Mouse (Mus musculus) stomach, embryonic 16.5 days (tissue): ENCODE measurements at regions not wholly inside any gene's neighbourhood (a gene's known extent, or its start where the extent isn't known, plus 50 kb on each side); places are given as distances from the start of the nearest gene placed in this dataset.

Experiments used
- ATAC-seq: fragments of 200-750 bp; cut with Nextera tagmentation; 2 replicates; pipeline ENCODE4 v1.8.0; 2017; ENCODE audit warnings: moderate number of reproducible peaks, moderate TSS enrichment; ENCODE audit not compliant: insufficient read depth, low FRiP score
- H3K27ac ChIP-seq: fragments of 300-500 bp; sonication (generic); 2 replicates; pipeline ENCODE4 v1.5.1; 2014; ENCODE audit warnings: low read length
- H3K27me3 ChIP-seq: fragments of 300-500 bp; sonication (generic); 2 replicates; pipeline ENCODE4 v1.6.1; 2014; ENCODE audit warnings: low read length, control low read depth, mixed read lengths; ENCODE audit not compliant: control insufficient read depth, insufficient read depth
- H3K36me3 ChIP-seq: fragments of 300-500 bp; sonication (generic); 2 replicates; pipeline ENCODE4 v1.6.1; 2014; ENCODE audit warnings: low read length; ENCODE audit not compliant: control insufficient read depth, insufficient read depth
- H3K4me1 ChIP-seq: fragments of 300-500 bp; sonication (generic); 2 replicates; pipeline ENCODE4 v1.6.1; 2014; ENCODE audit warnings: low read length, control low read depth, mixed read lengths; ENCODE audit not compliant: control insufficient read depth, insufficient read depth
- H3K4me2 ChIP-seq: fragments of 300-500 bp; sonication (generic); 2 replicates; pipeline ENCODE4 v1.6.1; 2014; ENCODE audit warnings: low read depth, low read length, mixed read lengths
- H3K4me3 ChIP-seq: fragments of 300-500 bp; sonication (generic); replicated peaks from 2 replicates; pipeline ENCODE4 v1.5.1; 2014; ENCODE audit warnings: mild to moderate bottlenecking, low read length
- H3K9ac ChIP-seq: fragments of 300-500 bp; sonication (generic); 2 replicates; pipeline ENCODE4 v1.6.1; 2014; ENCODE audit warnings: low read length
- H3K9me3 ChIP-seq: fragments of 300-500 bp; sonication (generic); replicated peaks from 2 replicates; pipeline ENCODE4 v1.6.1; 2016; ENCODE audit warnings: low read length, control low read depth; ENCODE audit not compliant: control insufficient read depth
- WGBS: fragments of 180-500 bp; shearing (Covaris S2); extraction: QIAGEN DNeasy Blood & Tissue Kit; methylation state at CpG from one replicate; pipeline ENCODE4 v1.1.7; 2014; 5-methylcytosine and 5-hydroxymethylcytosine counted together

DNA sequence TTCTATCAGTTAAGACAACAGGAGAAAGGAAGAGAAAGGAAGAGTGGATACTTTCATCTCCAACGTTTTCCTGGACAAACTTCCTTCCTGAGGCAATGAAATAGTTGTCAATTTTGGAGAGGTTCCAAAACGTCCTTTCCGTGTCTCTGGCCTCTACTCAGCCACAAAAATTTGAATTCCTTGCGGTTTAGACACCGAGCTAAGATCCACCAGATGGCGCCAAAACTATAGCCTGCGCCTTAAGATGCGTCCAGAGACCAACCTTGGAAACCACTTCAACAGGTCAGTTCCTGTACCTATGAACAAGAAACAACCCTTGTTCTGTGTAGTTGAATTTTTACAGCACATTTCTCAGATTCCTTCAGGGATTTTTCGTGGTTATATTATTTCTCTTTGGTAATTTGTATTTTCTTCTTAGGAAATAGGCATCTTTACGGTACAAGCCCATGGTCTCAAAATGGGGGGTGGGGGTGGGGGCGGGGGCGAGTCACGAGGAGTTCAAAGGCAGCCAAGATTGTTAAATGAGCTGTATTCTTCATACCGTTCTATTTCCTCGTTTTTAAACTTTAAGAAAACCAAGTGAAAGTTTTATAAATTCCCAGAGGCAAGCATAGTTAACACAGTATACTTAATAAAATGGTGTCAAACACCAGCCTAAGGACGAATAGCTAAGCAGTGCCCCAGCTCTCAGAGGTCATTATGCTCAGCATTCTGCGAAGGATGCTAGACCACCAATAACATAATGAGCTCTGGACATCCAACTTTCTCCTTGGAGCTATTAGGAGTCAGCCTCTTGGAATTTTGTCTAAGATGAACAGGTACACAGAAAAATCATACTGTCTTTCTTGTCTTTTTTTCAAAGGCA lies 96.2 kb upstream of the Cacna2d1 start:
- H3K27me3 ChIP-seq, result no peaks in the 10 kb centered on the region
- no peak overlapping the region for H3K4me2 ChIP-seq
- no peaks in the 10 kb centered on the region for H3K4me1 ChIP-seq
- WGBS, result 30% methylated on average over 17 of the region's 17 CpGs
- no peak for ATAC-seq
- H3K4me3 ChIP-seq, result no peak overlapping the region
- H3K36me3 ChIP-seq, result no peaks in the 10 kb centered on the region
- no peak overlapping the region for H3K9ac ChIP-seq
- H3K9me3 ChIP-seq, result no peaks in the 10 kb centered on the region
- H3K27ac ChIP-seq, result no peak overlapping the region

DNA sequence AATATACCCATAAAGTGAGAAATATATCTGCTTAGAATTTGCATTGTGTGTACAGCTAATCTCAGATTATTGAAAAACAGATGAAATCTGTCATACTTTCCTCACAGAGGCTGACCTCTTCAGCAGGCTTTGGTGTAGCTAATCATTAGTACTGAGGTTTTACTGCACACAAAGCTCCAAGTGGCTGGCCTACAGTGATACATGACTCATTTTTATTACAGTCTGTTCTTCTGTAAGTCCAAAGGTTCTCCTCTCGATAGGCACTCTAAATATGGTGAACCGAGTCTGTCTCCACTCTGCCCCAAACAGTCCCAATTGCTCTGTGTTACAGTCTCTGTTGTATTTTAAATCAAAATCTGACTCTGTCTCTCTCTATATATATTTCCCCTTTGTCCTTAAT lies 87.7 kb upstream of the Cacna2d1 start:
- H3K36me3 ChIP-seq, result no peaks in the 10 kb centered on the region
- H3K9me3 ChIP-seq, result no peaks in the 10 kb centered on the region
- no peaks in the 10 kb centered on the region for H3K4me1 ChIP-seq
- no peak overlapping the region for H3K4me3 ChIP-seq
- ATAC-seq, result 0 out of 2 replicates have a peak, but pooled peaks have one; percentile 29
- H3K27ac ChIP-seq, result no peak overlapping the region
- no peaks in the 10 kb centered on the region for H3K27me3 ChIP-seq
- no peak overlapping the region for H3K9ac ChIP-seq
- no peak overlapping the region for H3K4me2 ChIP-seq
- 80% methylated on average over 2 of the region's 2 CpGs for WGBS

DNA sequence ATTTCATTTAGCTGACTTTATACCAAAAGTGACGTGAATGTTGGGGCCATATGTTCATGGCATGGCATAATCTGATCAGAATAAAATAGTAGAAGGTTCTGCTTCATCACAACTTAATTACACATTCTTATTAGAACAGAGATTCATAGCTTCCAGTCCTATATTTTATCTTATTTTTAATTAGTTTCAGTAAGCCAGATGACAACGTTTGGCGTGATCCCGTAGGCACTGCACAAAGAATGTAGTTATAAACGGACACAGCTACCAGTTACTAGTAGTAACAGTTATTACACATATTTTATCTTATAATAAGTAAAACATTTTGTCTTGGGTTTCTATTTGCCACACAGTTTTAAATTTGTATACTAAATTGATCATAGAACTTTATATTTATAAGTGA lies 85.0 kb upstream of the Cacna2d1 start:
- no peak overlapping the region for H3K9ac ChIP-seq
- 87% methylated on average over 5 of the region's 5 CpGs for WGBS
- H3K4me1 ChIP-seq, result no peaks in the 10 kb centered on the region
- H3K4me2 ChIP-seq, result no peak overlapping the region
- H3K9me3 ChIP-seq, result no peaks in the 10 kb centered on the region
- H3K27ac ChIP-seq, result no peak overlapping the region
- no peak for ATAC-seq
- no peaks in the 10 kb centered on the region for H3K27me3 ChIP-seq
- no peak overlapping the region for H3K4me3 ChIP-seq
- no peaks in the 10 kb centered on the region for H3K36me3 ChIP-seq

DNA sequence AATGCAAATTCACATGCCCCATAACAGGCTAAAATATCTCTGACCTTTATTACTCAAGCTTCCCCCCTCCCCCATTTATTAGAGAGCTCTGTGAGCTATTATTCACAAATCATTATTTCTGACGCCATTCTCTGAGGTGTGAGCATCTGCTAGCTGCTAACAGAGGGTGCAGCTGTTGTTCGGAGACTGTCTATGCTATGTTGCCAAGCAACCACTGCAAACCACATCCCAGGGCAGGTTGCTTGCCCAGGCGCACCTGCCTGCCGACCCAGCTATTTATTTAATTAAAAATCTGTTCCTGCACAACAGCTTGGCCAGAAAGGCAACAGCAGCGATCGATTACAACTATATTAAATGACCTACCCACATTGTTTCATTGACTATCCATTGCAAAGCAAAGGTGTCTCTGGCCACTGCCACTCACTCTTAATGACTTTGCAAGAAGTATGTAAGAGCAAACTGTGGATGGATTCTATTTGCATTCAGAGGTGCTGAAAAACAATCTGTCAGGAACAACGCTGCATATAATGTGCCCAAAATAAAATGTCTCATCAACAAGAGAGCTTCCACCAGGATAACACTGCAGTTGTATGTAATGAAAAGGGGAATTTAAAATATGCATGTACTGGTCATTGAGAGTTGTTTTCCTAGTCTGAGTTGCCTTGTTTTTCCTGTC lies 84.2 kb upstream of the Cacna2d1 start:
- H3K27ac ChIP-seq, result no peak overlapping the region
- H3K4me3 ChIP-seq, result no peak overlapping the region
- ATAC-seq, result no peak
- H3K4me2 ChIP-seq, result no peak overlapping the region
- WGBS, result 34% methylated on average over 7 of the region's 7 CpGs
- H3K36me3 ChIP-seq, result no peaks in the 10 kb centered on the region
- no peaks in the 10 kb centered on the region for H3K9me3 ChIP-seq
- no peaks in the 10 kb centered on the region for H3K27me3 ChIP-seq
- H3K4me1 ChIP-seq, result no peaks in the 10 kb centered on the region
- no peak overlapping the region for H3K9ac ChIP-seq

DNA sequence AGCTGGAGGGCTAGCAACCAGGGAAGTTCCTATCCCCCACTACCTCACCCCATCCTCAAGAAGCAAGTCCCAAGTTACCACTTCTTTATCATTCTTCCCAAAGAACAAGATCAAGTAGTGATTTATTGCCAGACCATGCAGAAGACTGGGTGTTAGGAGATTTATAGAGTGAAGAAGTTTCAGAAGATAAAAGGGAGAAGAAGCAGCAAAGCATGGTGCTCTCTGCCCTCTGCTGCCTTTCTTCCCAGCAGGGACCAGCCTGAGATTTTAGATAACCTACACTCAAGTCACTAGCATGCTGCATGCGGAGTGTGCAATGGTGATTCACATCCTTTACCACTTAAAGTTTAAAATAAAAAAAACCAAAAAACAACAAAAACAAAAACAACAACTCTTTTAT lies 79.7 kb upstream of the Cacna2d1 start:
- no peaks in the 10 kb centered on the region for H3K4me1 ChIP-seq
- H3K4me2 ChIP-seq, result no peak overlapping the region
- H3K9me3 ChIP-seq, result no peaks in the 10 kb centered on the region
- H3K27me3 ChIP-seq, result no peaks in the 10 kb centered on the region
- no peak for ATAC-seq
- 59% methylated on average over 1 of the region's 1 CpGs for WGBS
- no peak overlapping the region for H3K4me3 ChIP-seq
- no peak overlapping the region for H3K9ac ChIP-seq
- H3K36me3 ChIP-seq, result no peaks in the 10 kb centered on the region
- H3K27ac ChIP-seq, result no peak overlapping the region

DNA sequence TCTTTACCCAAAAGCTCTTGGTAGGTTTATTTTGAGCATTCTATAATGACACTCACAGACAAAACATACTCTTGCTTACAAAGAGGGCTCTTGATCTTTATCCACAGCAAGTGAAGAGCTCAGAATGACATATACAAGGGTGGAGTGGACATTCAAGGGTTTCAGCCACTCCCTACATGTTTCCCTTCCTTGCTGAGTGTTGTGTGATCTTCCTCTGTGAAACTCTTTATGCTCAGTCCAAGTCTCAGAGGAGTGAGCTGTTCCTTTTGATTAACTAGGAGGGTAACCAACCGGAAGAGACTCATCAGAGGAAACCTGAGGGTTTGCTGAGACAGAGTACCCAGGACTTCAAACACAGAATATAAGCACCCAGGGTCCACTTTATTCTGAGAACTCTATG lies 77.5 kb upstream of the Cacna2d1 start:
- Histone ChIP-seq H3K36me3 (no peaks in the 10 kb centered on the region), H3K9ac (no peak overlapping the region), H3K27me3 (no peaks in the 10 kb centered on the region), H3K27ac (no peak overlapping the region), H3K9me3 (no peaks in the 10 kb centered on the region), H3K4me3 (no peak overlapping the region), H3K4me2 (no peak overlapping the region), H3K4me1 (no peaks in the 10 kb centered on the region)
- no peak for ATAC-seq
- 63% methylated on average over 1 of the region's 1 CpGs for WGBS

DNA sequence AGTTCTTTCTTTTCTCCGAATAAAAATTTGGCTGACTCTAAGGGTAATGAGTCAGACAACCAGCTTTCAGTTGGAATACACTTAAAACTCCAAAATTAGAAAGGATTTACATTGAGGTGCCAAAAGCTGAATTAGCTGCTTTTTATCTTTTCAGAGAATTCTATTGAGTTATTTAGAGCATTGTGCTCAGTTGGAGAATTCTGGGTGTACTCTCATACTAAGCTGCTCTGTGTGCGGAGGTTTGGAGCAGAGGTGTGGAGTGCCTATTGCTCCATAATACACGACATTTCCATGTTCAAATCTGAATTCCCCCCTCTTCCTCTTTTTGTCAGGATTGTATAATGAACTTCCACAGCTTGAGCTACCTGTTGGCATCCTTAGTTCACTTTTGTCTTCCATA lies 60.4 kb upstream of the Cacna2d1 start:
- no peak overlapping the region for H3K27ac ChIP-seq
- H3K4me2 ChIP-seq, result no peak overlapping the region
- ATAC-seq, result no peak
- no peaks in the 10 kb centered on the region for H3K36me3 ChIP-seq
- no peaks in the 10 kb centered on the region for H3K4me1 ChIP-seq
- H3K9ac ChIP-seq, result no peak overlapping the region
- no peaks in the 10 kb centered on the region for H3K9me3 ChIP-seq
- WGBS, result 81% methylated on average over 3 of the region's 3 CpGs
- no peak overlapping the region for H3K4me3 ChIP-seq
- H3K27me3 ChIP-seq, result no peaks in the 10 kb centered on the region

DNA sequence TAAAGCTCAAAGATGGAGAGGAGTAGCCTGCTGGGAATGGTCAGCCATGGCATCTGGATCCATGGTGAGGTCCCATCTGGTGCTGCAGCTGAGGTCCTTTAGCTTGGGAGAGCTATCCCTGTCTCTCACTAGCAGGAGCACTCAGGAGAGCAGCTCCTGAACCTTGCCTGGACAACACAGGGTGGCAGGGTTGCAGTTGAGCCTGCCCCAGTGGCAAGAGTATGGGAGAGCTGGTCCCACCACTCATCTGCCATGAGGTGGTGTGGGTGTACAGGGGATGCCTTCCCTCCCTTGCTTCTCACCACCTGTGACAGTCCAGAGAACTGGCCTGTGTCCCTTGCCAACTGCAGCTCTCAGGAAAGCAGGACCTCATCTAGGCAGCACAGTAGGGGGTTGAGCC lies 51.5 kb upstream of the Cacna2d1 start:
- Histone ChIP-seq H3K27ac (no peak overlapping the region), H3K4me3 (no peak overlapping the region), H3K27me3 (no peaks in the 10 kb centered on the region), H3K9me3 (no peaks in the 10 kb centered on the region), H3K9ac (no peak overlapping the region), H3K4me1 (no peaks in the 10 kb centered on the region), H3K4me2 (no peak overlapping the region), H3K36me3 (no peaks in the 10 kb centered on the region)
- 0 out of 2 replicates have a peak, but pooled peaks have one; percentile 33 for ATAC-seq
